Mouse (Mus musculus) embryonic fibroblast, embryonic 13.5 days (primary cell): ENCODE measurements at regions not wholly inside any gene's neighbourhood (a gene's known extent, or its start where the extent isn't known, plus 50 kb on each side); places are given as distances from the start of the nearest gene placed in this dataset.

Experiments
- CTCF ChIP-seq: IDR thresholded peaks from 2 replicates; pipeline ENCODE4 v1.5.1; 2011; ENCODE audit warnings: mild to moderate bottlenecking, control low read depth, low read length, moderate library complexity, borderline replicate concordance; ENCODE audit not compliant: insufficient read depth
- POLR2A ChIP-seq: IDR thresholded peaks from 2 replicates; pipeline ENCODE4 v1.6.1; 2011; ENCODE audit warnings: low read depth, mild to moderate bottlenecking, control low read depth, low read length, moderate library complexity

DNA sequence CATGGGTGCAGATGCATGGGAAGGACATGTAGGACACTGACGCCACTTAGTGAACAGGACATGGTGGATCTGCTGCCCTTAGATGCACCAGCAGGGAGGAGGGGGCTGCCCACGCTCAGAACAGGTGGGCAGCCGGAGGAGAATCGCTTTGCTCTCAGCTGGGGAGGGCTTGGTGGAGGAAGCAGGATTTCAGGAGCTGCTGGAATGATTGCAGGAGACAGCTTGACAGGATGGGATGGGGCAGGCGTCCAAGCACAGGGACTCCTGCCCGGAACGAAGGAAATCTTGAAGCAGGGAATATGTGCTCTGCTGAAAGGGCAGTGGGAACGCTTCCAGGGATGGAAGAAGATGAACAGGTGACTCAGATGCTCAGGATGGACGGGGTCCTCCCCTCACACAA is 773.9 kb upstream of the Car8 start:
- no peak for TF ChIP-seq CTCF
- no peak for TF ChIP-seq POLR2A
